Mouse (Mus musculus) forebrain, embryonic 10.5 days (tissue): ENCODE measurements around the gene Myof. TPM values are rescaled to one million over a fixed set of nuclear protein-coding genes. Genes with fewer than 3 reads are reported as not detected.

Experiments
- DNase-seq: peaks from one replicate; pipeline ENCODE4 v3.0.0-alpha.2; 2017; ENCODE audit warnings: low spot score; ENCODE audit errors: extremely low spot score
- H3K27ac ChIP-seq: fragments of 300-500 bp; sonication (generic); 2 replicates; pipeline ENCODE4 v1.5.1; 2016; ENCODE audit warnings: mild to moderate bottlenecking
- H3K27me3 ChIP-seq: fragments of 300-500 bp; sonication (generic); 2 replicates; pipeline ENCODE4 v1.6.1; 2016; ENCODE audit warnings: mild to moderate bottlenecking; ENCODE audit not compliant: poor library complexity, severe bottlenecking
- H3K36me3 ChIP-seq: fragments of 300-500 bp; sonication (generic); replicated peaks from 2 replicates; pipeline ENCODE4 v1.6.1; 2016; ENCODE audit warnings: mild to moderate bottlenecking, moderate library complexity
- H3K4me1 ChIP-seq: fragments of 300-500 bp; sonication (generic); 2 replicates; pipeline ENCODE4 v1.6.1; 2016
- H3K4me3 ChIP-seq: fragments of 300-500 bp; sonication (generic); 2 replicates; pipeline ENCODE4 v1.5.1; 2016; ENCODE audit warnings: mild to moderate bottlenecking, moderate library complexity
- H3K9me3 ChIP-seq: fragments of 300-500 bp; sonication (generic); 2 replicates; pipeline ENCODE4 v1.6.1; 2016; ENCODE audit warnings: mild to moderate bottlenecking, moderate library complexity
- WGBS: fragments of 180-500 bp; shearing (Covaris S2); methylation state at CpG from one replicate; pipeline ENCODE4 v1.1.7; 2016; 5-methylcytosine and 5-hydroxymethylcytosine counted together
- polyA plus RNA-seq: library from polyadenylated mRNA; unstranded; fragments of >200 nt; fragmentation: Nextera tagmentation; extraction: Ambion mirVana; gene quantifications from 2 replicates; pipeline ENCODE4 v1.2.1, GENCODE M21; 2016

The Myof gene
- polyA plus RNA-seq, 1 experiment from 2014 or later: 2.3 TPM

DNA sequence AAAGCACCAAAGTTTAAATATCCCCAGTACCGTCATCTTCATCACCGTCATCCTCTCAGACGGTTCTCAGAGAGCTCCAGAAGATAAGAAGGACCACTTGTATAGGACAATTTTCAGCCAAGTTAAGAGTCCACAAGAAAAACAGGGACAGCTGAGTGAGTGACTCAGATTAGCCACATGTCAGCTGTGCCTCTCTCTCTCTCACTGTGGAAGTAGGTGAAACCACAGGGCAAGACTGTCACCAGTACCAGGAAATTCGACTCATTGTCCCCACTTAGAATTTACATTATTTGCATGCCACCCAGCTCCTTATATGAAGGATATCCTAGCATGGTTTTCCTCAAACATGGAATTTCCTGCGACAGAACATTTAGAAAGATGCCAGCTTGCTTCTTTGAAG, 88.6 kb downstream of the Myof start:
- Histone ChIP-seq H3K27ac (no peak overlapping the region), H3K27me3 (no peaks in the 10 kb centered on the region), H3K9me3 (no peaks in the 10 kb centered on the region), H3K4me1 (no peaks in the 10 kb centered on the region), H3K4me3 (no peak overlapping the region), H3K36me3 (no peaks in the 10 kb centered on the region)
- no peak for DNase-seq
- whole genome bisulfite sequencing: 79% methylated on average over 5 of the region's 5 CpGs

DNA sequence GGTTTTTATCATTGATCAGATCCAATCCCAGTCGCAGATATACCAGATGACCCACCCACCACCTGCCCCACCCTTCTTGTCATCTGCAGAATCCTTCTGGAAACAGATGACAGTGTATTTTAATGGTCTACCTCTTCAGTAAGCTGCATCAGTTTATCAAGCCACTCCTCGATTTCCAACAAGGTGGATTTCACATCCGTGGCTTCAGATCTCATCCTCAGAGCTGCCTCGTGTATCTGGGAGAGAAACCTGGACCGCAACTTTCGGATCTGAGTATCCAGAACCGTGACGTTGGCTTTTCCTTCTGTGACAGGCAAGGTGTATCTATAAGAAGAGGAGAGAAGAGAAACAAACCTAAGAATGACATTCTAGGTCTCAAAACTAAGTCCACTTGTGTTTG, 89.1 kb downstream of the Myof start:
- no peaks in the 10 kb centered on the region for H3K4me1 ChIP-seq
- H3K27ac ChIP-seq: no peak overlapping the region
- WGBS: 86% methylated on average over 8 of the region's 8 CpGs
- no peaks in the 10 kb centered on the region for H3K27me3 ChIP-seq
- no peaks in the 10 kb centered on the region for H3K36me3 ChIP-seq
- H3K9me3 ChIP-seq: no peaks in the 10 kb centered on the region
- H3K4me3 ChIP-seq: no peak overlapping the region
- DNase-seq: no peak

DNA sequence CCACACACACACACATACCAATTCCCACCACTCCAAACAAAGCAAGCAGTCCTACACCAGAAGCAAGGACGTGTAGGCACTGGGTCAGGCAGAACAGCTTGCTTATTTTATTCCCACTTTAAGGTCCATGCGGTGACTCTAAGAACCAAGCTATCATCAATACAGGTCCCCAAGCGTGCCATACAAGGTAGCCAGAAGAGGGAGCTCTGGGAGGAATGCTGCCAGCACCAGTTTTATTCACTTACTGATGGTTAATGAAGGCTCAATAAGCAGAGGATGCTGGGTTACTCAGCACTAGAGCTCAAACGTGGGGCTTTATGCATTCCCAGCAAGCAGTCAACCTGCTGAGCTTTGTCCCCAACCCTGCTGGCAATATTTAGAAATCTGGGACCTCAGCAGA, 96.7 kb downstream of the Myof start:
- Histone ChIP-seq H3K27me3 (no peaks in the 10 kb centered on the region), H3K9me3 (no peaks in the 10 kb centered on the region), H3K27ac (no peak overlapping the region), H3K36me3 (no peaks in the 10 kb centered on the region), H3K4me1 (no peaks in the 10 kb centered on the region), H3K4me3 (no peak overlapping the region)
- no peak for DNase-seq
- 29% methylated on average over 4 of the region's 4 CpGs for WGBS

DNA sequence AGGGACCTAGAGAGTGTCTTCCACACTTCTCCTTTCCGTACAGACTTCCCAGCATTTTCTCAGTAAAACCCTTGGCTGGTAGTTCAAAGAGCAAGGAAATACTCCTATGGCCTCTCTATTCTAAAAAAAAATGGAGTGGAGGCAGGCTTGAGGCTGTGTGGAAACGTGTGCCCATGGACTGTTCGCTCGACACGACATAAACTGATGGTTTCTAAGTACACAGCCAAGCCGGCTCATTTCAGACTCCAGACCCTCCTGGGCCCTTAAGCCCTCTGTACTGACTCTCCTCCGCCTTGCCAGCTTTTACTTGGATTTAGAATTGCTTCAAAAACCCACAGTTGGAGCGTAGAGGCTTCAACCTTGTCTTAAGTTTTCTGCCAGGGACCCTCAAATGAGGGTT, 97.3 kb downstream of the Myof start:
- no peak overlapping the region for H3K27ac ChIP-seq
- 83% methylated on average over 8 of the region's 8 CpGs for WGBS
- DNase-seq: no peak

DNA sequence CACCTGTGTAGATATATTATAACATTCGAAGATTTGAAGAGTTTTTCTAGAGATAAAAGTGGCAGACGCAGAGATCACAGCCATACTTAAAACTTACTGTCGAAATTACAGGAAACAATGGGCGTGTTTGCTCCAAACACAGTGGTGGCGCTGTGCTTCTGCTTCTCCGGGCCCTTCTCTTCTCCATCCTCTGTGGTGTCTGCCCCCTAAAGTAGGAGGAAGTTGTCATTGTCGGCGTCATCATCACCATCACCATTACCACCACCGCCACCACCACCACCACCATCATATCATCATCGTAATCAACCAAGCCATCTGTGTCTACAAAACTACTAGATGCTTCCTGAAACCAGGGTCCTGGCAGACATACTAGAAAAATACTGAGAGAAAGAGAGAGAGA, 104.2 kb downstream of the Myof start:
- 90% methylated on average over 10 of the region's 10 CpGs for WGBS
- Histone ChIP-seq H3K27me3 (no peaks in the 10 kb centered on the region), H3K9me3 (no peaks in the 10 kb centered on the region), H3K4me3 (no peak overlapping the region), H3K36me3 (no peaks in the 10 kb centered on the region), H3K4me1 (no peaks in the 10 kb centered on the region), H3K27ac (no peak overlapping the region)
- no peak for DNase-seq

More for the DNA sequence above, 97.3 kb downstream of the Myof start:
- no peak overlapping the region for H3K4me3 ChIP-seq
- H3K36me3 ChIP-seq: no peaks in the 10 kb centered on the region
- H3K27me3 ChIP-seq: no peaks in the 10 kb centered on the region
- no peaks in the 10 kb centered on the region for H3K4me1 ChIP-seq
- no peaks in the 10 kb centered on the region for H3K9me3 ChIP-seq

DNA sequence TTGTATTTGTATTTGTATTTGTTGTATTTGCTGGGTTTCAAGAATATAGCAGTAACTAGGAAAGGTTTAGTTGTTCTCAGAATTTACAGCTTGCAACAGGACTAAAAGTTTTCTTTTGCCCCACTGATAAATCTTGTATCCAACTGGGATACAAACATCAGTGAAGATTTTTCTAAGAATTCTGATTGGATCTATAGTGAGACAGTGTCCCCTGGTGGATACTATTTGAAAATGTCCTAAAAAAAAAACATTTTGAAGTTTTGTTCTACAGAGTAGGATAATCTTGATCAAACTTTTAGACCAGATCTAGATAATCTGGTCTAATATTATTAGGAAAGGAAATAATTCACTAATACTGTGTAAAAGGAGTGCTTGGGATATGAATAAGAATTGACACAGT, 106.3 kb downstream of the Myof start:
- H3K27me3 ChIP-seq: no peaks in the 10 kb centered on the region
- H3K27ac ChIP-seq: no peak overlapping the region
- H3K9me3 ChIP-seq: no peaks in the 10 kb centered on the region
- no peak for DNase-seq
- H3K4me1 ChIP-seq: no peaks in the 10 kb centered on the region
- no peak overlapping the region for H3K4me3 ChIP-seq
- H3K36me3 ChIP-seq: no peaks in the 10 kb centered on the region

DNA sequence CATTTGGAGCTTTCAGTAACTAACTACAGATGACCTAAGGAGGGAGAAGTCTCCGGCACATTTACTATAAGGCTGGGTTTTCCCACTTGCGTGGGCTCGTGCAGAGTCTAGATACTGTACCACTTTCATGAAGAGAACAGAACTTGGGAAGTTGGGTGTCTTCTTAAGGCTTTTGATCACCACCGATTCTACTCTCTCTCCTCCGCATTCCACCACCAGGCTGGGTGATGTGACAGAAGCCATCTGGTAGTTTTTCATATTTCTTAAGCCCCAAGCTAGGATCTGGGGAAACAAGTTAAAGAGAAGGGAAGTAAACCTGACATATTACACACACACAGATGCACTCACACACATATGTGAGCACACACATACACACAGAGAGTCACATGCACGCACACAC, 108.7 kb downstream of the Myof start:
- Histone ChIP-seq H3K9me3 (no peaks in the 10 kb centered on the region), H3K36me3 (no peaks in the 10 kb centered on the region), H3K27me3 (no peaks in the 10 kb centered on the region), H3K4me1 (no peaks in the 10 kb centered on the region), H3K27ac (no peak overlapping the region), H3K4me3 (no peak overlapping the region)
- WGBS: 95% methylated on average over 6 of the region's 6 CpGs
- no peak for DNase-seq

DNA sequence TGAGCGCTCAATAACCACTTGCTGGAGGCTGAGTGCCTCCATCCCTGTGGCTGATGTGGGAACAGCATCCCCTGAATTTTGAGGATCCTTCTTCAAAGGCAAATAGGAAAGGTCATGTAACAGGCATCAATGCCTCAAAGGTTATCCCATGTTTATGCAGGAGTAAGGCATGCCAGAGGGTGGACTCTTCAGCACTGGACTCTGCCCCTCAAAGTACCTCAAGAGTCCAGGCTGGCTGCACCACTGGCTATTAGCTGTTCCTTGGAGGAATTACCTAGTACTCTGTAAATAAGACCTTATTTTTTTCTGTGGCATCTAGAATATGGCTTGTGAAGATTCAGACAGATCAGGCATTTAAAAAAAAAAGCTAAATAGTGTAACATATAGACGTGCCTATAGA, 111.2 kb downstream of the Myof start:
- 87% methylated on average over 2 of the region's 2 CpGs for WGBS
- no peaks in the 10 kb centered on the region for H3K36me3 ChIP-seq
- H3K4me1 ChIP-seq: no peaks in the 10 kb centered on the region
- no peak for DNase-seq
- no peaks in the 10 kb centered on the region for H3K9me3 ChIP-seq
- H3K27me3 ChIP-seq: no peaks in the 10 kb centered on the region
- H3K4me3 ChIP-seq: no peak overlapping the region
- H3K27ac ChIP-seq: no peak overlapping the region

DNA sequence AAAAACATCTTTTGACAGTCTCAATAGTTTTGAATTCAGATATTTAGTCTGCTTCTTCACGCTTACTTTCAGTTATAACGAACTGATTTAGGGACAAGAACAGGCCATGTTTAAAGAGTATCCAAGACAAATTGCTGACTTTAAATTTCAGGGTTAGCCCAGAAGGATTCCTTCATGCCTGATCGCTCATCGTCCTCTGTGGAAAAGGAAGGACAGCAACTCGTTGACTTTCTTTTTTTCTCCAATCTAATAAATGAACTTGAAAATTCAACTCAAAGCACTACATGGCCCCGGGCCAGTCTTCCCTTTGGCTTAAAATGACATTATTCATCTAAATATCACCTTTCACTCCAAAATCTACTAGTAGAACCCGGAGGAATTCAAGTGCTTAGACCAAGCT, 115.5 kb downstream of the Myof start:
- H3K36me3 ChIP-seq: no peaks in the 10 kb centered on the region
- no peaks in the 10 kb centered on the region for H3K4me1 ChIP-seq
- no peaks in the 10 kb centered on the region for H3K27me3 ChIP-seq
- no peaks in the 10 kb centered on the region for H3K9me3 ChIP-seq
- 86% methylated on average over 7 of the region's 7 CpGs for WGBS
- H3K27ac ChIP-seq: no peak overlapping the region
- H3K4me3 ChIP-seq: no peak overlapping the region
- no peak for DNase-seq

DNA sequence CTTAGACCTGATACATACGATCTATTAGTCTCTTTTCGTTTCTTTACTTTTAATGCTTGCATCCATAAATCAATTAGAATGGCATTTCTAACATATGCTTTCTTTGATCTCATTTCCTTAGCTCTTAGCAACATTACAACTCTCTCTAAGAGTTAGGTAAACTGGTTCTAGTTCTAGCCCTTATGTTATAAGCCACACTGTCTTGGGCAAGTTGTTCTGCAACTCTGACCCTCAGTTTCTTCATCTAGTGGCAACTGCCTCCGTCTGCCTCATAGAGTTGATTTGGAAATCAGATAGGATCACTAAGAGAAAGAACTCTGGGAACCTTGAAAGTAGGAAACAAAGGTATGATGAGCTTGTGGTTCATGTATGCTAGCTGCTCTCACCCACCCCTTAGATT, 118.1 kb downstream of the Myof start:
- H3K9me3 ChIP-seq: no peaks in the 10 kb centered on the region
- 93% methylated on average over 3 of the region's 3 CpGs for WGBS

DNA sequence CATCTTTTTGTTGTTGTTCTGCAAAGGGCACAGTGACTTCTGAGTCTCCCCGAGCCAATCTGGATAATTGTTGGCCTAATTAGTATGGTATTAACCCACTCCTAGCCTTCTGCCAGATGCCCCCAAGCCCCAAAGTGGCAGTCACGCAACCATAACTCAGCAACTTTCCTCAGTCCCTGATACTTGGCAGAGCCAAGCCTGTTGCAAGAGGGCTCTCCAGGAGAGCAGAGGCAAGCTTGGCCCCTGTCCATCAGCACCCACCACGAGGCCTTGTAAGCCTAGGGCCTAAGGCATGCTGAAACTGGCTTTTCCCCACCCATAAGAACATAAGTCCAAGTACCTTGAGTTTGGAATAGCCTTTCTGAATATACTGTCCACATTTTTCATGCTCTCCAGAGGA, 119.1 kb downstream of the Myof start:
- peaks cover 9% of the 10 kb centered on the region; the same call in 1 of the 2 replicates for H3K27me3 ChIP-seq
- no peak for DNase-seq
- H3K9me3 ChIP-seq: no peaks in the 10 kb centered on the region
- 0 out of 2 replicates have a peak, but pooled peaks cover 7% of the 10 kb centered on the region for H3K4me1 ChIP-seq
- no peak overlapping the region for H3K27ac ChIP-seq
- no peak overlapping the region for H3K4me3 ChIP-seq
- no peaks in the 10 kb centered on the region for H3K36me3 ChIP-seq
- 61% methylated on average over 3 of the region's 3 CpGs for WGBS

More for the DNA sequence above, 118.1 kb downstream of the Myof start:
- no peak for DNase-seq
- Histone ChIP-seq H3K4me1 (0 out of 2 replicates have a peak, but pooled peaks cover 3% of the 10 kb centered on the region), H3K4me3 (no peak overlapping the region), H3K27ac (no peak overlapping the region), H3K27me3 (no peaks in the 10 kb centered on the region; the same call in 1 of the 2 replicates), H3K36me3 (no peaks in the 10 kb centered on the region)

DNA sequence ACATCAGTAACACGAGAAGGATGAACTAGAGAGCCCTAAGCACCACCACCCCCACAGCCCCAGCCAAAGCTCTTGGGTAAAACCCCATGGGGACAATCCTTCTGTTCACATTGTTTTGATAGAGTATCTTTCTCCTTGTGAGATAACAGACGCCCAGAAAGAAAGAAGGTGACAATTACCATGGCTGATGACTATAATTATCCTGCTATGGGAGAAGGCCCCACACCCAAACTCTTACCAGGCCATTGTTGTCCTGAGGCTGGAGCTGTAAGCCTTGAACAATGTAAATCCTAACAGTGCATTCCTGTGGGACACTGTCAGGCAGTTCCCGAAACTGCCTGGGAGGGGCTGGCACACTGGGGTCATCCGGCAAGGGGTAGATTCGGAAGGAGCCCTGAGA, 122.3 kb downstream of the Myof start:
- 36% methylated on average over 5 of the region's 5 CpGs for WGBS
- peaks cover 16% of the 10 kb centered on the region; the same call in 1 of the 2 replicates for H3K27me3 ChIP-seq

DNA sequence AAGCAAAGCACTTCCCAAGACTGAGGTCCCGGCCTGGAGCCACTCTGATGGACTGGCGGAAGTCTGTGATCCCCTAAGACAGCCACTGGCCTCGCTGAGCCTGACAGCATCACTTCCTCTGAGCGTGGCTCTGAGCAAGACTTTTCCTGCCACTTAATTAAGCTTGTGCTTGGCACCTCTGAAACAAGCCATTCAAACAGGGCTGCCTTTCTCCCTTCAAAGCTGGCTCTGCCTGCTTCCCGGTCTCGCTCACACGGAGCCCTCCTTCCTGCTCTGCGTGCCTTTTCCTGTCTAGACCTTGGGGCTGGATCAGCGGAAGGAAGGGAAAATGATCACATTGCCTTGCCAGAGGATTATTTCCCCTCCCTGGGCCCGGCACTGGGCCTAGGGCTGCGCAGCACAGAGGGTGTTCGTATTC, 124.9 kb downstream of the Myof start:
- H3K27me3 ChIP-seq: peaks cover 16% of the 10 kb centered on the region; the same call in 1 of the 2 replicates
- DNase-seq: peak; percentile 19
- H3K4me1 ChIP-seq: peaks cover 14% of the 10 kb centered on the region
- H3K4me3 ChIP-seq: no peak overlapping the region
- no peaks in the 10 kb centered on the region for H3K9me3 ChIP-seq
- H3K36me3 ChIP-seq: no peaks in the 10 kb centered on the region
- 43% methylated on average over 12 of the region's 12 CpGs for WGBS
- H3K27ac ChIP-seq: 0 out of 2 replicates have a peak overlapping the region, but pooled peaks have one; percentile 40

More for the DNA sequence above, 122.3 kb downstream of the Myof start:
- Histone ChIP-seq H3K9me3 (no peaks in the 10 kb centered on the region), H3K36me3 (no peaks in the 10 kb centered on the region), H3K4me1 (peaks cover 14% of the 10 kb centered on the region), H3K4me3 (no peak overlapping the region), H3K27ac (no peak overlapping the region)
- DNase-seq: no peak

DNA sequence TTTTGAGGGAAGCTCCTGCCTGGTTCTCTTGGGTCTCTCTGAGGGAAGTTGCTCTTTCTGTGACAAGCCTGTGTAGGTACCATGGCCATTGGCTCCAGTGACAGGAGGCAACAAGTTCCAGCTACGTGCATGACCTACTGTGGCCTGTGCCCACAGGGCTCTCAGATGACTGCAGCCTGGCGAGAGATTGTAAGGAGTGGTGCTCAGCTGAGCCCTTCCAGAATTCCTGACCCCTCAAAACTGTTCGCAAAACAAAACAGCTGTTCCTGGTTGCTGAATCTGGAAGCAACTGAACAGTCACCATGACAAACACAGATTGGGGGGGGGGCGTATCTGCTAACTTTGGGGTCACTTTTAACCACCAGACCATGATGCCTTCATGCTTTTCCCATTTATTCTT, 129.1 kb downstream of the Myof start:
- Histone ChIP-seq H3K27me3 (peaks cover 7% of the 10 kb centered on the region; the same call in 1 of the 2 replicates), H3K4me1 (peaks cover 11% of the 10 kb centered on the region), H3K27ac (no peak overlapping the region), H3K36me3 (no peaks in the 10 kb centered on the region), H3K4me3 (no peak overlapping the region), H3K9me3 (no peaks in the 10 kb centered on the region)
- WGBS: 79% methylated on average over 4 of the region's 4 CpGs
- no peak for DNase-seq
